Mouse (Mus musculus): Measurements from ENCODE around the gene Esyt2. TPM values are rescaled to one million over a fixed set of nuclear protein-coding genes. Genes with fewer than 3 reads are reported as not detected.

Esyt2 gene
- total RNA-seq, 1 experiment from 2014 or later: 55.1 TPM

Small RNA genes within 50 kb of the gene (microRNA-seq; reads per million reads assigned to microRNA genes)
- 0 reads per million in 2 experiments for gene Gm23190

Other genes starting within 250 kb of the Esyt2 start
- gene Zfp386, start 233.5 kb upstream of the Esyt2 start, total RNA-seq (2021): 33.8 and 43.3 TPM in 2 replicates
- 0.96 and 1.4 TPM in 2 replicates for gene Vipr2, start 203.5 kb upstream of the Esyt2 start, total RNA-seq (2021)
- gene Wdr60, start 18.2 kb upstream of the Esyt2 start, total RNA-seq (2021): 10.1 and 13.1 TPM in 2 replicates
- gene Gm11027, start 5.8 kb upstream of the Esyt2 start, total RNA-seq (2021): not detected in 2 replicates
- 21.8 and 23.8 TPM in 2 replicates for gene Ncapg2, start 124.2 kb downstream of the Esyt2 start, total RNA-seq (2021)
- gene Ptprn2, start 204.5 kb downstream of the Esyt2 start, total RNA-seq (2021): 15.4 and 17.8 TPM in 2 replicates